8 mouse cellular contexts compared by ENCODE assay signal in genomic region chrX:48623049-48623378, GRCm38 (mm10). TPM values are rescaled to one million over a fixed set of nuclear protein-coding genes. Genes with fewer than 3 reads are reported as not detected.
DNase-seq lines count a peak whose midpoint lies in the region; ATAC-seq and TF ChIP-seq lines count a peak whose summit lies in the region.

No protein-coding gene starts in this region.

- no peak for TF ChIP-seq CTCF in kidney, postnatal 0 days (IDR thresholded peaks at IDR 0.05; ENCODE audit: low read depth)

- no peak for TF ChIP-seq POLR2A in myocyte (IDR thresholded peaks at IDR 0.05; ENCODE audit: insufficient read length, low read depth)

- no peaks in the 10 kb centered on the region for H3K36me3 ChIP-seq in kidney, postnatal 0 days (ENCODE audit: insufficient read depth, low read length)
- no peaks in the 10 kb centered on the region for H3K36me3 ChIP-seq in embryonic facial prominence, embryonic 10.5 days (replicated peaks)
- no peaks in the 10 kb centered on the region for H3K36me3 ChIP-seq in intestine, embryonic 14.5 days (ENCODE audit: control insufficient read depth, insufficient read depth, low read length)
- no peaks in the 10 kb centered on the region for H3K36me3 ChIP-seq in myocyte (ENCODE audit: control insufficient read depth, insufficient read depth)

- peak; percentile 3 for DNase-seq in kidney, postnatal 0 days (ENCODE audit: low spot score)
- DNase-seq in kidney, adult 9 months = no peak
- DNase-seq in embryonic facial prominence, embryonic 10.5 days (ENCODE audit: low spot score) = no peak
- no peak for DNase-seq in intestine, embryonic 14.5 days (ENCODE audit: low spot score)
- DNase-seq in right cerebral cortex, postnatal 36 days (ENCODE audit: low spot score in 2 of 2) = no peak
- no peak for DNase-seq in gastrocnemius, postnatal 36 days
- DNase-seq in urinary bladder, postnatal 10 days (ENCODE audit: low spot score) = no peak

- WGBS in kidney, postnatal 0 days = 31% methylated on average over 4 of the region's 4 CpGs
- 29% methylated on average over 4 of the region's 4 CpGs for WGBS in embryonic facial prominence, embryonic 10.5 days
- 17% methylated on average over 4 of the region's 4 CpGs for WGBS in intestine, embryonic 14.5 days

- H3K27ac ChIP-seq in kidney, postnatal 0 days = 0 out of 2 replicates have a peak overlapping the region, but pooled peaks have one; percentile 16
- H3K27ac ChIP-seq in embryonic facial prominence, embryonic 10.5 days (replicated peaks) = peak overlapping the region; percentile 85
- peak overlapping the region; percentile 65 for H3K27ac ChIP-seq in intestine, embryonic 14.5 days (ENCODE audit: low read depth)

- intact Hi-C loops in gastrocnemius, postnatal 36 days (cut with DNase I) = no loop called here

- peak overlapping the region; percentile 50 for H3K4me3 ChIP-seq in kidney, postnatal 0 days (replicated peaks; ENCODE audit: low read depth, low read length)
- peak overlapping the region; percentile 68 for H3K4me3 ChIP-seq in embryonic facial prominence, embryonic 10.5 days
- H3K4me3 ChIP-seq in intestine, embryonic 14.5 days (ENCODE audit: low read depth, low read length) = peak overlapping the region; percentile 53
- H3K4me3 ChIP-seq in myocyte = peak overlapping the region; percentile 41

- no peaks in the 10 kb centered on the region for H3K79me2 ChIP-seq in myocyte (ENCODE audit: control insufficient read depth, insufficient read depth)

- 0 out of 2 replicates have a peak, but pooled peaks have one; percentile 18 for ATAC-seq in kidney, postnatal 0 days (replicated peaks; ENCODE audit: low FRiP score, low read depth)
- no peak; the same call in 1 of the 2 replicates for ATAC-seq in intestine, embryonic 14.5 days (replicated peaks; ENCODE audit: low FRiP score, low TSS enrichment, low read depth)

- peak overlapping the region; percentile 58 for H3K4me2 ChIP-seq in kidney, postnatal 0 days (ENCODE audit: low read length)
- H3K4me2 ChIP-seq in intestine, embryonic 14.5 days (ENCODE audit: low read length) = peak overlapping the region; percentile 54
- peak overlapping the region; percentile 77 for H3K4me2 ChIP-seq in myocyte (ENCODE audit: low read depth)

- no peaks in the 10 kb centered on the region for H3K9me3 ChIP-seq in kidney, postnatal 0 days (replicated peaks; ENCODE audit: low read length)
- no peaks in the 10 kb centered on the region for H3K9me3 ChIP-seq in embryonic facial prominence, embryonic 10.5 days
- H3K9me3 ChIP-seq in intestine, embryonic 14.5 days (ENCODE audit: control insufficient read depth, low read length) = no peaks in the 10 kb centered on the region

- no peaks in the 10 kb centered on the region for H3K27me3 ChIP-seq in kidney, postnatal 0 days (ENCODE audit: insufficient read depth, low read length)
- no peaks in the 10 kb centered on the region for H3K27me3 ChIP-seq in embryonic facial prominence, embryonic 10.5 days (replicated peaks; ENCODE audit: low read depth, poor library complexity, severe bottlenecking)
- no peaks in the 10 kb centered on the region for H3K27me3 ChIP-seq in intestine, embryonic 14.5 days (replicated peaks; ENCODE audit: control insufficient read depth, insufficient read depth, low read length)
- no peaks in the 10 kb centered on the region for H3K27me3 ChIP-seq in myocyte (ENCODE audit: control insufficient read depth, insufficient read depth, insufficient read length)

- H3ac ChIP-seq in myocyte (ENCODE audit: control insufficient read depth, insufficient read length) = no peak overlapping the region

- H3K4me1 ChIP-seq in kidney, postnatal 0 days (replicated peaks; ENCODE audit: insufficient read depth, low read length) = no peaks in the 10 kb centered on the region
- H3K4me1 ChIP-seq in embryonic facial prominence, embryonic 10.5 days = no peaks in the 10 kb centered on the region
- H3K4me1 ChIP-seq in intestine, embryonic 14.5 days (replicated peaks; ENCODE audit: control insufficient read depth, insufficient read depth, low read length) = no peaks in the 10 kb centered on the region

- 0 out of 2 replicates have a peak overlapping the region, but pooled peaks have one; percentile 19 for H3K9ac ChIP-seq in kidney, postnatal 0 days (ENCODE audit: low read depth, low read length)
- peak overlapping the region; percentile 39; the same call in 1 of the 2 replicates for H3K9ac ChIP-seq in intestine, embryonic 14.5 days (ENCODE audit: low read length)

TF ChIP-seq in myocyte, 11 proteins besides CTCF, POLR2A, EP300 and RAD21:
- TF ChIP-seq MYOD1 (IDR thresholded peaks at IDR 0.05; ENCODE audit: control insufficient read depth in 1 of 3, insufficient read length in 2 of 3, low read depth in 2 of 3) (no peak), USF1 (IDR thresholded peaks at IDR 0.05; ENCODE audit: low read depth) (no peak)

RNA-seq across cellular contexts. Expression of gene Slc25a14, which starts 0.2 kb away (rescaled TPM):
- polyA plus RNA-seq in kidney, postnatal 0 days (2015; fragmentation: Nextera tagmentation; extraction: Ambion mirVana) = 14.0 TPM in 2 replicates
- 17.3 and 17.7 TPM in 2 replicates for polyA plus RNA-seq in embryonic facial prominence, embryonic 10.5 days (2016; fragmentation: Nextera tagmentation; extraction: Ambion mirVana)
- 12.8 and 13.7 TPM in 2 replicates for polyA plus RNA-seq in intestine, embryonic 14.5 days (2014; fragmentation: Nextera tagmentation; extraction: Ambion mirVana)
- polyA plus RNA-seq in myocyte (2012; fragmentation: generic; extraction: Trizol) = 5.5 TPM
- total RNA-seq in gastrocnemius, postnatal 36 days (2021) = 1 to 10 TPM in 1 of 2 experiments, under 1 TPM in 1; 0.99 to 1.4 TPM

RNA-seq across cellular contexts. Expression of gene Zfp280c, which starts 28.7 kb away (rescaled TPM):
- 8.4 and 8.8 TPM in 2 replicates for polyA plus RNA-seq in kidney, postnatal 0 days (2015; fragmentation: Nextera tagmentation; extraction: Ambion mirVana)
- 19.1 and 20.8 TPM in 2 replicates for polyA plus RNA-seq in embryonic facial prominence, embryonic 10.5 days (2016; fragmentation: Nextera tagmentation; extraction: Ambion mirVana)
- 11.4 and 13.0 TPM in 2 replicates for polyA plus RNA-seq in intestine, embryonic 14.5 days (2014; fragmentation: Nextera tagmentation; extraction: Ambion mirVana)
- 2.3 TPM for polyA plus RNA-seq in myocyte (2012; fragmentation: generic; extraction: Trizol)
- 1 to 10 TPM; 4.2 to 5.1 TPM for total RNA-seq in gastrocnemius, postnatal 36 days (2021)

RNA-seq across cellular contexts. Expression of gene Gpr119, which starts 51.3 kb away (rescaled TPM):
- polyA plus RNA-seq in kidney, postnatal 0 days (2015; fragmentation: Nextera tagmentation; extraction: Ambion mirVana) = not detected in 2 replicates
- not detected in 2 replicates for polyA plus RNA-seq in embryonic facial prominence, embryonic 10.5 days (2016; fragmentation: Nextera tagmentation; extraction: Ambion mirVana)
- polyA plus RNA-seq in intestine, embryonic 14.5 days (2014; fragmentation: Nextera tagmentation; extraction: Ambion mirVana) = 0.08 TPM in 1 of 2 replicates, not detected in the other
- polyA plus RNA-seq in myocyte (2012; fragmentation: generic; extraction: Trizol) = not detected
- total RNA-seq in gastrocnemius, postnatal 36 days (2021) = not detected

Comparison
In these comparisons a context has a peak if more than half of its experiments do, and no peak if none do; other contexts are left out.
1. H3K27ac ChIP-seq: peak in every context shown above with its lines; median percentile 85 in embryonic facial prominence, embryonic 10.5 days; 65 in intestine, embryonic 14.5 days; 16 in kidney, postnatal 0 days.